Mouse (Mus musculus): Measurements from ENCODE around the gene Rnf212b.

Gene Rnf212b

GRCm38 (mm10) chr14:54875844-54876538, 62.0 kb downstream of the Rnf212b start:
- no peak for DNase-seq

GRCm38 (mm10) chr14:54876539-54877047, 62.7 kb downstream of the Rnf212b start:
- peak; percentile 96 for DNase-seq

- DNase-seq: peak; percentile 82
These were observed 63.2 kb downstream of the Rnf212b start, which contains the start of gene Ppp1r3e for GRCm38 (mm10) chr14:54877048-54877715. TSS of gene Ppp1r3e (minus strand) at chr14:54877550.

- peak; percentile 85 for DNase-seq
These were observed 69.4 kb downstream of the Rnf212b start, which contains the start of the genes Bcl2l2 and Gm20521 for GRCm38 (mm10) chr14:54883154-54884021. TSS of gene Bcl2l2 (plus strand) at chr14:54883377. TSS of gene Gm20521 (plus strand) at chr14:54883441.

- no peak for DNase-seq
These were observed 70.2 kb downstream of the Rnf212b start for GRCm38 (mm10) chr14:54884022-54884712.

- DNase-seq: no peak
These were observed 71.4 kb downstream of the Rnf212b start for GRCm38 (mm10) chr14:54885309-54885708.

- no peak for DNase-seq
These were observed 78.3 kb downstream of the Rnf212b start, which contains the start of gene Pabpn1 for GRCm38 (mm10) chr14:54892200-54892599. TSS of gene Pabpn1 (plus strand) at chr14:54892500.

GRCm38 (mm10) chr14:54893651-54894181, 79.8 kb downstream of the Rnf212b start:
- DNase-seq: peak; percentile 100

- no peak for DNase-seq
These were observed 80.6 kb downstream of the Rnf212b start for GRCm38 (mm10) chr14:54894296-54895151.

GRCm38 (mm10) chr14:54897445-54897844, 83.5 kb downstream of the Rnf212b start:
- DNase-seq: no peak

- peak; percentile 64 for DNase-seq
These were observed 86.4 kb downstream of the Rnf212b start for GRCm38 (mm10) chr14:54900383-54900782.

GRCm38 (mm10) chr14:54903641-54904040, 89.7 kb downstream of the Rnf212b start:
- no peak for DNase-seq
